Mouse (Mus musculus) effector memory CD4-positive, alpha-beta T cell, adult 7 months (primary cell): ENCODE results near the gene P2rx5. TPM values are rescaled to one million over a fixed set of nuclear protein-coding genes. Genes with fewer than 3 reads are reported as not detected.

Experiments
- polyA plus RNA-seq: library from polyadenylated mRNA; unstranded; fragments of 100-300 nt; shearing (Covaris generic); gene quantifications from one replicate; pipeline ENCODE4 v1.2.1, GENCODE M21; 2017

P2rx5 gene
- not detected for polyA plus RNA-seq

DNA sequence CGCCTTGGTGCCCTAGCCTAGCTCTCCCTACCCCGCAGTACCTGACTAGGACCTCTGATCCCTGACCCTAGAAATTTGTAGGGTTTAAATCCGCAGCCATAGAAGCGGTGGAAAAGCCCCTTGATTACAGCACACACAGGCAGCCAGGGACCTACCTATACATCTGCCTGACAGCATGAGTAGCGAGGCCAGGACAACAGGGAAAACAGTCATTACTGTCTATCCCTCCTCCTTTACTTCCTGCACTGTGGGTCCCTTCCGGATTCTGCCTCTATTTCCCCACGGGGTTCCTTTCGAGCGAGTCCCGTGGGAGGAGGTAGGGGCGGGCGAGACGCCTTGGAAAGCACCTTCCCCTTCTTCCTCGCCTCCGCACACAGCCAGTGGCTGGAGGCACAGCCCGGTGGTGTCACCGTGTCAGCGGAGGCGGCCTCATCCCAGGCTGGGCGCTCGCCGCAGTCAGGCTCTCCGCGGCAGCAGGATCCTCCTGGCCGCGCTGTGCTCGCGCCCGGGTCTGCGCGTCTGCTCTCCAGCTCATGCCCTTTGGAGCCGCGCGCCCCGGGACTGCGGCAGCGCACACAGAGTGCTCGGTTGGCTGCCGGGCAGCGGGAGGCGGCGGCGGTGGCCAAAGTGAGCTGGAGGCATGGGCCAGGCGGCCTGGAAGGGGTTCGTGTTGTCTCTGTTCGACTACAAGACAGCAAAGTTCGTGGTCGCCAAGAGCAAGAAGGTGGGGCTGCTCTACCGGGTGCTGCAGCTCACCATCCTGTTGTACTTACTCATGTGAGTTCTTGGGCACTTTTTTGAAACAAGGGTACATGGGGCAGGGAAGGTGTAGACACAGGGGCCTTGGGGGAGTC is at the start of gene P2rx5:
Gene P2rx5 (plus strand): TSS at position 465 of the 854 bp plus-strand sequence.

DNA sequence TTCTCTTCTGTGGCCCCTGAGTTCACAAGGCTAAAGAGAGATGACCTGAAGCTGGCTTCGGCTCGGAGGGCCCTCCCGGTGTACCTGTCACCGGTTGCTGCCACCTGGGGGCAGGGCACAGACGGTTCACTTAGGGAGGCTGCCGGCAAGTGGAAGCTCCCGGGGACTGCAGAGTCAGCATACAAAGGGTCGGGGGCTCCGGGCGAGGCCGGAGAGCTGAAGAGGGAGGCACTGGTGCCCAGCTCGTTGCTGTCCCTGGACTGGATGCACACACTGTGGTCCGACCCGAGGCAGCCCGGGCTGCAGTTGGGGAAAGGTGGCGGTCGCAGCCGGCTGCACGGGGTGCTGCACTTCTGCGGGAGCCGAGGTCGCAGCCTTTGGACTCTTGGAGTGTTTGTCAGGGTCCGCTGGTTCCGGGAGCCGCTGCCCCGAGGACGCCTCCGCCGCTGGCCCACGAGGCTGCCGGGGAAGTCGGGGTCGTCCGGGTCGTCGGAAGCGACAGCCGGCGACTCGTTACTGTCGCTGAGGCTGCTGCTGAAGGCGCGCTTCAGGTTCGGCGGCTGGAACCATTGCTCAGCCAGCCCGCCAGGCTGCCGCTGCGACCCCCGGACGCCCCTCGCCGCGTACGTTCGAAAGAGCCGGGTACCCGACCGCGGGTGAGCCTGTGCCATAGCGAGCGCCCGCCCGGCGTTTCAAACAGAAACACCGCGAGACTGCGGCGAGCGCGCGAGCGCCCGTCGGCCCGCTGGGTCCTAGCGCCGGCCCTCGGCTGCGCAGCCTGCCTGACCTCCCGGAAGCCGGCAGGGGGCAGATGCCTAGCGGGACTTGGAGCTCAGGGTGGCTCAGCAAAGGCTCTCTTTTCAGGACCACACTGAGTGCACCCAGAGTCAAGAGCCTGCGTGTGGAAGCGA is 22.4 kb upstream of the P2rx5 start, which contains the start of gene Haspin:
Gene Haspin (minus strand): TSS at position 704 of the 911 bp plus-strand sequence.

DNA sequence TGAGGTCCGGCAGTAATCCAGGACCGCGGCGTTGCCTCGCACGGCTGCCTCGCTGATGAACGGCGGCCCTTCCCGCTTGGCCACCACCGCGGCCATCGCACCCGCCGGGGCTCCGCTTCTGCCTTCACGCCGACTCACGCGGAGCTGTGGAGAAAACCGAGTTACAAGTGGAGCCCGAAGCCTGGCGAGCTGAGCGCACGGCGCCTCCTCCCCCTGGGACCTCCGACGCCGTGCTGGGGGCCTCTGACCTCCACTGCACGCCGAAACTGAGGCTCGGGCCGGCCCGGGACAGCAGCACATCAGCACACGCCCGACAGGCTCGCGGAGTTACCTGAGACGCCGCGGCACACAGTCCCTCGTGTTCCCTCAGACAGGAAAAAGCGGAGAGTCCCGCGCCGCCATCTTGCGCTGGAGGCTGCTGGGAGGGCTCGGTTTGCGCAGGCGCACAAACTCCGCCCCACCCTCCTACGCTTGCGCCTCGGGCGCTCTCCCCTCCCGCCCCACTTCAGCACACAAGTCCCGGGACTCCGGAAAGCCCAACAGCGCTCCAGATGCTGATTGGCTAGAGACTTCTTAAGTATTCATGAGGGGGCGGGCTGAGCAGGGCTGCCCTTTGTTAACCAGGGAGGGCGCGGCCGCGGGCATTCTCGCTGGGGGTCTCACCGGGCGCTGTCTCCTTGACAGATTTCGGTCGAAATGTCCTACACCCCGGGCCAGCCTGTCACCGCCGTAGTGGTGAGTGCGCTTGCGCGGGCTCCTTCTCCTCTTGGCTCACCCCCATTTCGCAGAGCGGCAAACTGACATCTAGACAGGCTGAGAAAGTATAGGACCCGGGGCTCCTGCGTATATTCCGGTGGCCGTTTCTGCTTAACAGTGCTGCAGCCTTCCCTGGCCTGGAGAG is 16.6 kb downstream of the P2rx5 start, which contains the start of the genes Emc6 and Tax1bp3:
Gene Emc6 (minus strand): TSS at position 430 of the 901 bp plus-strand sequence.
Gene Tax1bp3 (plus strand): TSS at position 476 of the 901 bp plus-strand sequence.

DNA sequence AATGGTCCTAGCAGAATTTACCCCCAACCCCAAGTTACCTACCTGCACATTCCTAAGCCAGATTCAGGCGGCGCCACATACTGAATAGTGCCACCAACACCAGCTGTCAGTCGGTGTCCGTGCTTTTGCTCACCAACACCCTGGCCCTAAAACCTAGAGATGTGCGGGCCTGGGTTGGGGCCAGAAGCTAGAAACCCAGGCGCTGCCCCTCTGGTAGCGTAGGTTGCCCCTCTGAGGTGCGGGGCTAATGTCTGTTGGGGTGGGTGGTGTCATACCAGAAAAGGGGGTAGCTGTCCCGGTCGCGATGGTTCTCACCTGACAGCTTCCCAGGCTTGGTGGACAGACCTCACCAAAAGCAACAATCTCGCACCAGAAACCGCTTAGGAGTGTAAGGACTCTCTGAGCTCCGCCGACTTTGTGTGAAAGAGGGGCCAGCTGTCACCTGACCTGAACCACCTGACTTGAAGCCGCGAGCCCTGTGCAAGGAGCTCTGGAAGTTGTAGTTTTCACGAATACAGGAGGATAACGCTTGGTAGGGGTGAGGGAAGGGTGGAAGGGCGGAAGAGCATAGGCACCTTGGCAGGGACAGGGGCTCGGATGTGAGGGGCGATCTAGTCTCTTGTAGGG is 38.5 kb downstream of the P2rx5 start, which contains the start of gene Ctns:
Gene Ctns (minus strand): TSS at position 440 of the 627 bp plus-strand sequence.

DNA sequence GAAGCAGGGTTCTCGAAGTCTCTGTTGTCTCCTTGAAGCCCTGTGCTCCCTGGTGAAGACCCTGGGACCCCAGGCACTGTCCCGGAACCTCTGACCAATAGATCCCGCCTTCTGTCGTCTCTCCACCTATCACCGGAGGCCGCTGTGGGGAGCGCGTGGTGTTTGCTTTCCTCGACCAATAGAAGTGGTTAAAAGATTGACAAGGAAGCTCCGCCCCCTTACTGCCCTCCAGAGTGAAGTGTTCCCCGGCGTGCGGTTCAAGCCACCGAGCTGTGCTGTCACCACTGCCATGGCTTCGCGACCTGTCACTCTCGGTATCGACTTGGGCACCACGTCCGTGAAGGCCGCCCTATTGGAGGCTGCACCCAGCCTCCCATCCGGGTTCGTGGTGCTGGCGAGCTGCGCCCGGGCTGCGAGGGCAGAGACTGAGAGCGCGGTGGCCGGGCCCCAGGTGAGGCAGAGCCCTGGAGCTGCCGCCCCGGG is 39.0 kb downstream of the P2rx5 start, which contains the start of gene Shpk:
Gene Shpk (plus strand): TSS at position 231 of the 483 bp plus-strand sequence.

Other genes with a start within 250 kb of the P2rx5 start
- 262 TPM for gene Atp2a3, start 199.3 kb upstream of the P2rx5 start, polyA plus RNA-seq
- gene P2rx1, start 161.3 kb upstream of the P2rx5 start, polyA plus RNA-seq = not detected
- gene Camkk1, start 141.4 kb upstream of the P2rx5 start, polyA plus RNA-seq = 2.0 TPM
- 7.0 TPM for gene Ncbp3, start 112.6 kb upstream of the P2rx5 start, polyA plus RNA-seq
- 0.59 TPM for gene Itgae, start 69.8 kb upstream of the P2rx5 start, polyA plus RNA-seq
- gene Haspin, start 22.1 kb upstream of the P2rx5 start, polyA plus RNA-seq = 2.2 TPM
- gene Emc6, start 16.6 kb downstream of the P2rx5 start, polyA plus RNA-seq = 95.4 TPM
- 12.4 TPM for gene Tax1bp3, start 16.7 kb downstream of the P2rx5 start, polyA plus RNA-seq
- 8.6 TPM for gene Ctns, start 38.6 kb downstream of the P2rx5 start, polyA plus RNA-seq
- 6.2 TPM for gene Shpk, start 39.0 kb downstream of the P2rx5 start, polyA plus RNA-seq
- not detected for gene Trpv1, start 73.9 kb downstream of the P2rx5 start, polyA plus RNA-seq
- gene Trpv3, start 107.0 kb downstream of the P2rx5 start, polyA plus RNA-seq = 0.12 TPM
- 0.82 TPM for gene Aspa, start 169.2 kb downstream of the P2rx5 start, polyA plus RNA-seq
- gene Gm49340, start 169.3 kb downstream of the P2rx5 start, polyA plus RNA-seq = not detected
- not detected for gene Spata22, start 169.3 kb downstream of the P2rx5 start, polyA plus RNA-seq
- not detected for gene Olfr20, start 190.4 kb downstream of the P2rx5 start, polyA plus RNA-seq
- not detected for gene Olfr376, start 210.8 kb downstream of the P2rx5 start, polyA plus RNA-seq
- gene Olfr1, start 239.2 kb downstream of the P2rx5 start, polyA plus RNA-seq = not detected